Mouse (Mus musculus) small intestine, adult 2 months (tissue): Measurements from ENCODE around the gene Gsk3b. TPM values are rescaled to one million over a fixed set of nuclear protein-coding genes. Genes with fewer than 3 reads are reported as not detected.

Source experiments
- H3K27ac ChIP-seq: fragments of 200-500 bp; 2 replicates; pipeline ENCODE4 v1.5.1; 2012; ENCODE audit warnings: low read depth, low read length, control low read depth, inconsistent platforms; ENCODE audit not compliant: insufficient read depth
- H3K27me3 ChIP-seq: fragments of 200-500 bp; 2 replicates; pipeline ENCODE4 v1.6.1; 2012; ENCODE audit warnings: mild to moderate bottlenecking, moderate library complexity, low read length, inconsistent platforms; ENCODE audit not compliant: control insufficient read depth, insufficient read depth
- H3K36me3 ChIP-seq: fragments of 200-500 bp; 2 replicates; pipeline ENCODE4 v1.6.1; 2012; ENCODE audit warnings: mild to moderate bottlenecking, low read length, control low read depth, inconsistent platforms; ENCODE audit not compliant: control insufficient read depth, insufficient read depth
- H3K4me1 ChIP-seq: fragments of 200-500 bp; 2 replicates; pipeline ENCODE4 v1.6.1; 2012; ENCODE audit warnings: low read length, inconsistent platforms, mixed read lengths; ENCODE audit not compliant: control insufficient read depth, insufficient read depth, insufficient read length
- H3K4me3 ChIP-seq: fragments of 200-500 bp; 2 replicates; pipeline ENCODE4 v1.5.1; 2012; ENCODE audit warnings: low read depth, mild to moderate bottlenecking, control low read depth, inconsistent platforms, low read length, moderate library complexity
- CTCF ChIP-seq: fragments of 200-500 bp; IDR thresholded peaks from 2 replicates; pipeline ENCODE4 v1.5.1; 2012; ENCODE audit warnings: low read depth, mild to moderate bottlenecking, control low read depth, inconsistent platforms, low read length, moderate library complexity, mixed read lengths; ENCODE audit not compliant: insufficient replicate concordance, insufficient read length; ENCODE audit errors: extremely low read depth
- POLR2A ChIP-seq: fragments of 200-500 bp; IDR thresholded peaks from 2 replicates; pipeline ENCODE4 v1.6.1; 2012; ENCODE audit warnings: low read depth, mild to moderate bottlenecking, control low read depth, inconsistent platforms, low read length, moderate library complexity
- WGBS: fragments of 180-500 bp; shearing (Covaris S2); methylation state at CpG from one replicate; pipeline ENCODE4 v1.1.7; 2018; 5-methylcytosine and 5-hydroxymethylcytosine counted together
- polyA plus RNA-seq: library from polyadenylated mRNA; depleted of rRNA; stranded (reverse); fragments of >200 nt; gene quantifications from 2 replicates; pipeline ENCODE4 v1.2.3, GENCODE M21; 2012

The Gsk3b gene
- polyA plus RNA-seq, 1 experiment = 18.7 TPM

DNA sequence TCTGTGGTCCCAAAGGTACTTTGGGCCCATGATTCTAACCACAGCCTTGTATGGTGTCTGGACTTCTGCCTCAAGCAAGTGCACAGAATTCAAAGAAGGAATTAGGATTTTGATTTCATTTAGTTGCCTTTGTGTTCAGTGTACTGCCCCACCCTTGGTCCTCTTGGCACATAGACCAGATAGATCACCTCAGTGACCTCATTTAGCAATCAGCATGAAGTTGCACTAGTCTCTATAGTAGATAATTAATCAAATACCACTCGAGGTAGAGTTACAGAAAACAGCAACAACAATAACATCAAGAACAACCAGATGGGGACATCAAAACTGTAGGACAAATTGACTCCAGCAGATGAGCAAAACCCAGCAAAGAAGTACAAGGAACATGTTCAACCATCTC is 8.6 kb upstream of the Gsk3b start:
- no peak for TF ChIP-seq CTCF
- no peak for TF ChIP-seq POLR2A
- Histone ChIP-seq H3K36me3 (no peaks in the 10 kb centered on the region), H3K27ac (no peak overlapping the region), H3K4me1 (peaks cover 2% of the 10 kb centered on the region; the same call in 1 of the 2 replicates), H3K27me3 (no peaks in the 10 kb centered on the region), H3K4me3 (no peak overlapping the region)
- WGBS = 29% methylated on average over 1 of the region's 1 CpGs

DNA sequence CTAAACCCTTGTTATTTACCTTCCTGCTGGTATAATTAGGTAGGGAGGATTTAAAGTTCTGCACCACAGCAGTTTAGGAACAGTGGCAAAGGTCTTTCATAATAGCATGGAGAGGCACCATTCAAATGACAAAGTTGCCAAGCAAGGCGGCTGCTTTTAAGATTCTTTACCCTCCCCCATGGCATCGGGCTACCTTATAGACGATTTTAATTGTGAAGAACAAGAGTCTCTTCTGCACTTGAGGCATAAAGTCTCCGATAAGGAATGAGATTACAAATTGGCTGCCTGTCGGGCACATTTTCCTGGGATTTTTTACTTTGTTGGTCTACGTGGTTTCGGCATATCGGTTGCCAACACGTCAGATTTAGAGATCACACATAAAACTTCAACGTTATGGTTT is 1.6 kb upstream of the Gsk3b start:
- 14% methylated on average over 10 of the region's 10 CpGs for WGBS
- Histone ChIP-seq H3K27me3 (no peaks in the 10 kb centered on the region), H3K4me1 (no peaks in the 10 kb centered on the region; the same call in 1 of the 2 replicates), H3K4me3 (no peak overlapping the region), H3K27ac (no peak overlapping the region), H3K36me3 (no peaks in the 10 kb centered on the region)
- TF ChIP-seq POLR2A (no peak), CTCF (no peak)

- 4% methylated on average over 11 of the region's 11 CpGs for WGBS
- no peaks in the 10 kb centered on the region for H3K36me3 ChIP-seq
- no peaks in the 10 kb centered on the region for H3K27me3 ChIP-seq
- TF ChIP-seq CTCF = no peak
- peaks cover 2% of the 10 kb centered on the region; the same call in 1 of the 2 replicates for H3K4me1 ChIP-seq
- H3K4me3 ChIP-seq = peak overlapping the region; percentile 90
- H3K27ac ChIP-seq = peak overlapping the region; percentile 63
Observed at GRCm38 (mm10) chr16:38087645-38088125, 1.1 kb upstream of the Gsk3b start.

GRCm38 (mm10) chr16:38088126-38088628 is 624 bp upstream of the Gsk3b start:
- 1% methylated on average over 40 of the region's 40 CpGs for WGBS
- Histone ChIP-seq H3K27me3 (no peaks in the 10 kb centered on the region), H3K27ac (peak overlapping the region; percentile 97), H3K4me3 (peak overlapping the region; percentile 90), H3K4me1 (peaks cover 4% of the 10 kb centered on the region; the same call in 1 of the 2 replicates), H3K36me3 (no peaks in the 10 kb centered on the region)
- no peak for TF ChIP-seq CTCF
- TF ChIP-seq POLR2A = no peak

GRCm38 (mm10) chr16:38089447-38090170 is 808 bp downstream of the Gsk3b start:
- under 1% methylated on average over 73 of the region's 76 CpGs for WGBS
- Histone ChIP-seq H3K4me3 (peak overlapping the region; percentile 92), H3K36me3 (no peaks in the 10 kb centered on the region), H3K27ac (peak overlapping the region; percentile 98), H3K4me1 (peaks cover 6% of the 10 kb centered on the region; the same call in 1 of the 2 replicates), H3K27me3 (no peaks in the 10 kb centered on the region)
- TF ChIP-seq CTCF (no peak), POLR2A (peak; percentile 72)

GRCm38 (mm10) chr16:38090341-38091005 is 1.7 kb downstream of the Gsk3b start:
- Histone ChIP-seq H3K36me3 (no peaks in the 10 kb centered on the region), H3K4me1 (peaks cover 6% of the 10 kb centered on the region; the same call in 1 of the 2 replicates), H3K4me3 (peak overlapping the region; percentile 60), H3K27ac (peak overlapping the region; percentile 6; the same call in 1 of the 2 replicates), H3K27me3 (no peaks in the 10 kb centered on the region)
- under 1% methylated on average over 17 of the region's 17 CpGs for WGBS
- TF ChIP-seq POLR2A (no peak), CTCF (no peak)

DNA sequence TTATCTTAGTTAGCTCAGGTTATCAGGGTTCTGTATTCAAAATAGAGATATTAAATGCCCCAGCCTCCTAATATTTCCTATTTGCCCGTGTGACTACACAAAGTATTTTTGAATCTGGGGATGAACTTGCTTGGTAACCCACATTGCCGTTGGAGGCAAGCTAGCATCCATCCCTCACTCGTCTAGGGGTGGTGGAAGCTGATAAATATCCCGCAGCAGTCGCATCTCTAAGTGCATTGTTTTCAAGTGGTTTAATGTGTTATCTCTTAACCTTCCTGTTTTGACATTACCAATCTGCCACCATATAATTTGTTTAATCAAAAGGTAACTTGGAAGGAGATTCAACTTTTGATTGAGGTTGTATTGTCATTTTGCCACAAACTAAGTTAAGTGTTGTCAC is 2.2 kb downstream of the Gsk3b start:
- Histone ChIP-seq H3K4me1 (peaks cover 9% of the 10 kb centered on the region), H3K4me3 (peak overlapping the region; percentile 60; the same call in 1 of the 2 replicates), H3K27me3 (no peaks in the 10 kb centered on the region), H3K36me3 (no peaks in the 10 kb centered on the region), H3K27ac (no peak overlapping the region)
- under 1% methylated on average over 5 of the region's 5 CpGs for WGBS
- no peak for TF ChIP-seq POLR2A
- no peak for TF ChIP-seq CTCF
